Mouse (Mus musculus) Muller cell, postnatal 12 days (primary cell): ENCODE results near the gene Pdcd6.

Experiments used
- DNase-seq: peaks from one replicate; pipeline ENCODE4 v3.0.0-alpha.2; 2015; ENCODE audit errors: inconsistent ontology term

Gene Pdcd6

GRCm38 (mm10) chr13:74317170-74317849 is at the start of gene Pdcd6:
TSS of gene Pdcd6 (minus strand) at chr13:74317580.
- peak; percentile 97 for DNase-seq

GRCm38 (mm10) chr13:74363859-74364235 is 46.5 kb upstream of the Pdcd6 start, which contains the start of gene Lrrc14b:
TSS of gene Lrrc14b (minus strand) at chr13:74364005.
- DNase-seq: peak; percentile 76

GRCm38 (mm10) chr13:74363176-74363858 is 45.9 kb upstream of the Pdcd6 start:
- DNase-seq: no peak

GRCm38 (mm10) chr13:74362218-74362617 is 44.8 kb upstream of the Pdcd6 start:
- no peak for DNase-seq

- no peak for DNase-seq
Measured at GRCm38 (mm10) chr13:74356491-74356890, 39.1 kb upstream of the Pdcd6 start.

- DNase-seq: no peak
Measured at GRCm38 (mm10) chr13:74350435-74350906, 33.1 kb upstream of the Pdcd6 start.

- DNase-seq: peak; percentile 96
Measured at GRCm38 (mm10) chr13:74349566-74350434, 32.4 kb upstream of the Pdcd6 start, which contains the start of the genes Sdha and Ccdc127. TSS of gene Sdha (minus strand) at chr13:74350280. TSS of gene Ccdc127 (plus strand) at chr13:74350309.

GRCm38 (mm10) chr13:74341036-74341435 is 23.7 kb upstream of the Pdcd6 start:
- peak; percentile 22 for DNase-seq

GRCm38 (mm10) chr13:74329321-74329720 is 11.9 kb upstream of the Pdcd6 start:
- no peak for DNase-seq

GRCm38 (mm10) chr13:74316789-74317169 is 601 bp downstream of the Pdcd6 start:
- DNase-seq: no peak

- DNase-seq: peak; percentile 38
Measured at GRCm38 (mm10) chr13:74316386-74316785, 994 bp downstream of the Pdcd6 start.

- no peak for DNase-seq
Measured at GRCm38 (mm10) chr13:74314616-74315015, 2.8 kb downstream of the Pdcd6 start.

- no peak for DNase-seq
Measured at GRCm38 (mm10) chr13:74305780-74306179, 11.6 kb downstream of the Pdcd6 start.

- DNase-seq: no peak
Measured at GRCm38 (mm10) chr13:74305380-74305779, 12.0 kb downstream of the Pdcd6 start.

- DNase-seq: no peak
Measured at GRCm38 (mm10) chr13:74302050-74303037, 15.0 kb downstream of the Pdcd6 start.

GRCm38 (mm10) chr13:74301607-74301984 is 15.8 kb downstream of the Pdcd6 start:
- DNase-seq: no peak

- DNase-seq: peak; percentile 62
Measured at GRCm38 (mm10) chr13:74300925-74301606, 16.3 kb downstream of the Pdcd6 start.

- DNase-seq: no peak
Measured at GRCm38 (mm10) chr13:74296376-74296775, 21.0 kb downstream of the Pdcd6 start.

GRCm38 (mm10) chr13:74292167-74292566 is 25.2 kb downstream of the Pdcd6 start, which contains the start of gene Ahrr:
TSS of gene Ahrr (minus strand) at chr13:74292331.
- peak; percentile 57 for DNase-seq

- no peak for DNase-seq
Measured at GRCm38 (mm10) chr13:74289646-74290045, 27.7 kb downstream of the Pdcd6 start.
